Mouse (Mus musculus) urinary bladder, adult 18-20 months (tissue): ENCODE data around the gene Mcub.

Experiments
- DNase-seq, 2 experiments: peaks; one replicate each; pipeline ENCODE4 v3.0.0; 2022; ENCODE audit warnings: low spot score in 2 of 2, mixed read lengths in 2 of 2

Mcub gene

GRCm38 (mm10) chr3:129969432-129970395 lies at the start of gene Mcub:
Gene Mcub, minus strand, starts transcription at chr3:129970206.
- peak; percentile 40 to 61 for DNase-seq

GRCm38 (mm10) chr3:130012943-130013342 lies 42.9 kb upstream of the Mcub start:
- DNase-seq, result no peak

GRCm38 (mm10) chr3:130011236-130011635 lies 41.2 kb upstream of the Mcub start:
- no peak for DNase-seq

GRCm38 (mm10) chr3:130006141-130006540 lies 36.1 kb upstream of the Mcub start:
- no peak for DNase-seq

GRCm38 (mm10) chr3:130000926-130001325 lies 30.9 kb upstream of the Mcub start:
- no peak for DNase-seq

- no peak for DNase-seq
These were observed 28.5 kb upstream of the Mcub start for GRCm38 (mm10) chr3:129998526-129998925.

GRCm38 (mm10) chr3:129998001-129998400 lies 28.0 kb upstream of the Mcub start:
- DNase-seq, result no peak

- no peak for DNase-seq
These were observed 27.3 kb upstream of the Mcub start for GRCm38 (mm10) chr3:129997324-129997723.

GRCm38 (mm10) chr3:129987297-129987696 lies 17.3 kb upstream of the Mcub start:
- DNase-seq, result no peak

GRCm38 (mm10) chr3:129985335-129985734 lies 15.3 kb upstream of the Mcub start:
- no peak for DNase-seq

GRCm38 (mm10) chr3:129984797-129985196 lies 14.8 kb upstream of the Mcub start:
- no peak for DNase-seq

GRCm38 (mm10) chr3:129982271-129982670 lies 12.3 kb upstream of the Mcub start:
- no peak for DNase-seq

GRCm38 (mm10) chr3:129981756-129982155 lies 11.8 kb upstream of the Mcub start:
- no peak for DNase-seq

GRCm38 (mm10) chr3:129979510-129979909 lies 9.5 kb upstream of the Mcub start:
- no peak for DNase-seq

GRCm38 (mm10) chr3:129978716-129979115 lies 8.7 kb upstream of the Mcub start:
- DNase-seq, result no peak

GRCm38 (mm10) chr3:129976317-129976716 lies 6.3 kb upstream of the Mcub start:
- no peak for DNase-seq

- DNase-seq, result peak in 1 of 2 experiments; percentile 12
These were observed 816 bp upstream of the Mcub start for GRCm38 (mm10) chr3:129970529-129971515.

GRCm38 (mm10) chr3:129969031-129969430 lies 975 bp downstream of the Mcub start:
- DNase-seq, result no peak

- DNase-seq, result no peak
These were observed 2.1 kb downstream of the Mcub start for GRCm38 (mm10) chr3:129967874-129968273.

GRCm38 (mm10) chr3:129964681-129965080 lies 5.3 kb downstream of the Mcub start:
- DNase-seq, result no peak

- no peak for DNase-seq
These were observed 7.5 kb downstream of the Mcub start for GRCm38 (mm10) chr3:129962533-129962932.

GRCm38 (mm10) chr3:129953296-129953695 lies 16.7 kb downstream of the Mcub start:
- DNase-seq, result no peak
